Comparison of ENCODE assay signal across 8 mouse cellular contexts in genomic region chr6:128839921-128840320, GRCm38 (mm10). TPM values are rescaled to one million over a fixed set of nuclear protein-coding genes. Genes with fewer than 3 reads are reported as not detected.
DNase-seq lines count a peak whose midpoint lies in the region; ATAC-seq and TF ChIP-seq lines count a peak whose summit lies in the region.

No protein-coding gene starts in this region.

- no peaks in the 10 kb centered on the region for H3K36me3 ChIP-seq in lung, embryonic 14.5 days (ENCODE audit: insufficient read depth)
- no peaks in the 10 kb centered on the region for H3K36me3 ChIP-seq in embryonic facial prominence, embryonic 12.5 days
- H3K36me3 ChIP-seq in limb, embryonic 15.5 days = no peaks in the 10 kb centered on the region
- no peaks in the 10 kb centered on the region for H3K36me3 ChIP-seq in splenic B cell, adult 2 months (ENCODE audit: control insufficient read depth, insufficient read depth, low read length, poor library complexity, severe bottlenecking)

- H3K27ac ChIP-seq in lung, embryonic 14.5 days (ENCODE audit: low read depth) = no peak overlapping the region
- no peak overlapping the region for H3K27ac ChIP-seq in embryonic facial prominence, embryonic 12.5 days
- H3K27ac ChIP-seq in limb, embryonic 15.5 days = no peak overlapping the region

- H3K9ac ChIP-seq in lung, embryonic 14.5 days = no peak overlapping the region
- peak overlapping the region; percentile 45; the same call in 1 of the 2 replicates for H3K9ac ChIP-seq in embryonic facial prominence, embryonic 12.5 days
- H3K9ac ChIP-seq in limb, embryonic 15.5 days = no peak overlapping the region

- no peak for DNase-seq in lung, embryonic 14.5 days
- no peak for DNase-seq in lung, postnatal 14 days
- peak; percentile 63 for DNase-seq in splenic B cell, adult 2 months (ENCODE audit: low read depth, low spot score)
- DNase-seq in thymus, postnatal 10 days (ENCODE audit: low spot score in 2 of 2) = no peak
- no peak for DNase-seq in kidney, adult 18-20 months
- DNase-seq in left cerebral cortex, adult 11 months (ENCODE audit: low spot score) = no peak

- H3K4me3 ChIP-seq in lung, embryonic 14.5 days (ENCODE audit: low read depth, low read length) = peak overlapping the region; percentile 68
- peak overlapping the region; percentile 76 for H3K4me3 ChIP-seq in embryonic facial prominence, embryonic 12.5 days
- H3K4me3 ChIP-seq in limb, embryonic 15.5 days = peak overlapping the region; percentile 70

- H3K4me1 ChIP-seq in lung, embryonic 14.5 days (ENCODE audit: insufficient read depth) = no peaks in the 10 kb centered on the region
- peaks cover 9% of the 10 kb centered on the region; the same call in 1 of the 2 replicates for H3K4me1 ChIP-seq in embryonic facial prominence, embryonic 12.5 days
- peaks cover 24% of the 10 kb centered on the region for H3K4me1 ChIP-seq in limb, embryonic 15.5 days

- 56% methylated on average over 7 of the region's 7 CpGs for WGBS in lung, embryonic 14.5 days
- WGBS in embryonic facial prominence, embryonic 12.5 days = 62% methylated on average over 7 of the region's 7 CpGs
- 69% methylated on average over 7 of the region's 7 CpGs for WGBS in limb, embryonic 15.5 days

- H3K9me3 ChIP-seq in lung, embryonic 14.5 days (ENCODE audit: low read depth, low read length) = no peaks in the 10 kb centered on the region
- H3K9me3 ChIP-seq in embryonic facial prominence, embryonic 12.5 days = no peaks in the 10 kb centered on the region
- no peaks in the 10 kb centered on the region for H3K9me3 ChIP-seq in limb, embryonic 15.5 days

- H3K4me2 ChIP-seq in lung, embryonic 14.5 days = peak overlapping the region; percentile 74
- H3K4me2 ChIP-seq in embryonic facial prominence, embryonic 12.5 days (replicated peaks) = peak overlapping the region; percentile 54
- peak overlapping the region; percentile 70 for H3K4me2 ChIP-seq in limb, embryonic 15.5 days

- ATAC-seq in lung, embryonic 14.5 days (ENCODE audit: insufficient read depth) = no peak
- ATAC-seq in embryonic facial prominence, embryonic 12.5 days (ENCODE audit: insufficient number of reproducible peaks, insufficient read depth, low FRiP score, low TSS enrichment) = no peak
- no peak for ATAC-seq in limb, embryonic 15.5 days (ENCODE audit: insufficient number of reproducible peaks, low FRiP score, low TSS enrichment, low read depth)

- H3K27me3 ChIP-seq in lung, embryonic 14.5 days (ENCODE audit: insufficient read depth, low read length) = no peaks in the 10 kb centered on the region
- no peaks in the 10 kb centered on the region for H3K27me3 ChIP-seq in embryonic facial prominence, embryonic 12.5 days
- no peaks in the 10 kb centered on the region for H3K27me3 ChIP-seq in limb, embryonic 15.5 days
- no peaks in the 10 kb centered on the region for H3K27me3 ChIP-seq in splenic B cell, adult 2 months (ENCODE audit: control insufficient read depth, insufficient read depth, low read length, poor library complexity, severe bottlenecking)

- no peak for TF ChIP-seq CTCF in lung, embryonic 14.5 days (IDR thresholded peaks at IDR 0.05; ENCODE audit: low read depth)

RNA-seq across cellular contexts. Expression of gene Klrb1b, which starts 13.8 kb away (rescaled TPM):
- not detected in 2 replicates for polyA plus RNA-seq in lung, embryonic 14.5 days (2014; fragmentation: Nextera tagmentation; extraction: Ambion mirVana)
- not detected in 2 replicates for polyA plus RNA-seq in embryonic facial prominence, embryonic 12.5 days (2016; fragmentation: Nextera tagmentation; extraction: Ambion mirVana)
- 0.11 and 0.18 TPM in 2 replicates for polyA plus RNA-seq in limb, embryonic 15.5 days (2015; fragmentation: Nextera tagmentation; extraction: Ambion mirVana)

RNA-seq across cellular contexts. Expression of gene Gm44511, which starts 13.8 kb away (rescaled TPM):
- not detected in 2 replicates for polyA plus RNA-seq in lung, embryonic 14.5 days (2014; fragmentation: Nextera tagmentation; extraction: Ambion mirVana)
- polyA plus RNA-seq in embryonic facial prominence, embryonic 12.5 days (2016; fragmentation: Nextera tagmentation; extraction: Ambion mirVana) = not detected in 2 replicates
- polyA plus RNA-seq in limb, embryonic 15.5 days (2015; fragmentation: Nextera tagmentation; extraction: Ambion mirVana) = not detected in 2 replicates

RNA-seq across cellular contexts. Expression of gene Clec2i, which starts 47.5 kb away (rescaled TPM):
- polyA plus RNA-seq in lung, embryonic 14.5 days (2014; fragmentation: Nextera tagmentation; extraction: Ambion mirVana) = 0.14 and 0.15 TPM in 2 replicates
- not detected in 2 replicates for polyA plus RNA-seq in embryonic facial prominence, embryonic 12.5 days (2016; fragmentation: Nextera tagmentation; extraction: Ambion mirVana)
- polyA plus RNA-seq in limb, embryonic 15.5 days (2015; fragmentation: Nextera tagmentation; extraction: Ambion mirVana) = 0.37 TPM in 1 of 2 replicates, not detected in the other

RNA-seq across cellular contexts. Expression of gene Klrb1c, which starts 50.9 kb away (rescaled TPM):
- 0.26 and 0.32 TPM in 2 replicates for polyA plus RNA-seq in lung, embryonic 14.5 days (2014; fragmentation: Nextera tagmentation; extraction: Ambion mirVana)
- polyA plus RNA-seq in embryonic facial prominence, embryonic 12.5 days (2016; fragmentation: Nextera tagmentation; extraction: Ambion mirVana) = not detected in 2 replicates
- polyA plus RNA-seq in limb, embryonic 15.5 days (2015; fragmentation: Nextera tagmentation; extraction: Ambion mirVana) = 0.07 TPM in 1 of 2 replicates, not detected in the other

RNA-seq across cellular contexts. Expression of gene BC035044, which starts 51.0 kb away (rescaled TPM):
- polyA plus RNA-seq in lung, embryonic 14.5 days (2014; fragmentation: Nextera tagmentation; extraction: Ambion mirVana) = 1.2 TPM in 2 replicates
- polyA plus RNA-seq in embryonic facial prominence, embryonic 12.5 days (2016; fragmentation: Nextera tagmentation; extraction: Ambion mirVana) = 0.79 and 1.2 TPM in 2 replicates
- polyA plus RNA-seq in limb, embryonic 15.5 days (2015; fragmentation: Nextera tagmentation; extraction: Ambion mirVana) = 0.19 and 0.58 TPM in 2 replicates
